Mouse (Mus musculus) urinary bladder, postnatal 25 days (tissue): ENCODE results near the gene Iars.
A peak's percentile ranks its signal among the peaks of the same experiment; 100 is the strongest.

ENCODE experiments used
- DNase-seq: peaks from one replicate; pipeline ENCODE4 v3.0.0; 2022; ENCODE audit warnings: low spot score

Iars gene

GRCm38 (mm10) chr13:49681351-49682232, at the start of gene Iars:
TSS of gene Iars (plus strand) at chr13:49682100.
- DNase-seq: peak; percentile 98

DNA sequence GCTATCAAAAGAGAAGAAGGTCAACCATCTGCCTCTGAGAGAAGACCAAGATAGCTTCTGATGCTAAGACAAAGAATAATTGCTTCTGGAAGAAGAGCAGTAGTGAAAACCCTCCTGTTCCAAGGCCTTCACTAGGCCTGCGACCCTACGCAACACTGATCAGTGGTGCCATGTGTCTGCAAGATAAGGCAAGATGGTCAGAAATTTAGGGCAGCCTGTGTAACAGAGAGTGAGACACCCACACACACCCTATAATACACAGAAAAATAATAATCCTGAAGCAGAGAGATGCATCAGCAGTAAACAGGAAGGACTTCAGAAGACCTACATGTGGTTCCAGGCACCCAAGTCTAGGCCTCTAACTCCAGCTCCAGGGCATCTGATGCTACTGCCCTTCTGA, 41.9 kb upstream of the Iars start:
- DNase-seq: no peak

- DNase-seq: no peak
Measured at GRCm38 (mm10) chr13:49642650-49643049, 39.2 kb upstream of the Iars start.

DNA sequence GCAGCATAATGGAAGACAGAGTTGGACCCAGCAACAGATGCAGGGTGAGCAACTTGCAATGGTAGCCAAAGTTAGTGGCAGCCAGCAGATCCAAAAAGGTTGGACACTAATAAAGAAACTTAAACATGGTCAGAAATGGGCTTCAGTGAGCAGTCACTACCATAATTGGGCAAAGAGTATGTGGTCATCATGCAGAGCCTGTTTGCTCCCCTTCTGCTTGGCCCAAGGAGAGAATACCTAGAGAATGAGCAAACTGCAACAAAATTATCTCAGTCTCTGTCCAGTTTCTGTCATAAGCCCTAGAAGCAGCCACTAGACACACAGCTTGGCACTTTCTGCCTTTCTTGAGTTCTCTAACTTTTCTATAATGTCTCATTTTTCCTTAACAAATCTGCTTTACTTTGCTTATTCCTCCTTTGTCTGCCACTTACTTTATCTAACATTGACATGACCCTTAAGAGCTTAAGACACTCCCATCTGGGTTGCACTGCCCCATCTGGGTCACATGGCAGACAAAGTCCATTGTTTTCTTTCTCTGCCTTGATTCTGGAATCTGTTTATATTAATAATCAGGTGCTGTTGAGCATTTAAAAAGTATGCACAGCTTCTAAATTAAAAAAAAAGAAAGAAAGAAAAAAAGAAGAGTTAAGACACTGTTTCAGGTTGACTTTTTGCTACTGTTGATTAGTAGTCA, 38.1 kb upstream of the Iars start:
- no peak for DNase-seq

DNA sequence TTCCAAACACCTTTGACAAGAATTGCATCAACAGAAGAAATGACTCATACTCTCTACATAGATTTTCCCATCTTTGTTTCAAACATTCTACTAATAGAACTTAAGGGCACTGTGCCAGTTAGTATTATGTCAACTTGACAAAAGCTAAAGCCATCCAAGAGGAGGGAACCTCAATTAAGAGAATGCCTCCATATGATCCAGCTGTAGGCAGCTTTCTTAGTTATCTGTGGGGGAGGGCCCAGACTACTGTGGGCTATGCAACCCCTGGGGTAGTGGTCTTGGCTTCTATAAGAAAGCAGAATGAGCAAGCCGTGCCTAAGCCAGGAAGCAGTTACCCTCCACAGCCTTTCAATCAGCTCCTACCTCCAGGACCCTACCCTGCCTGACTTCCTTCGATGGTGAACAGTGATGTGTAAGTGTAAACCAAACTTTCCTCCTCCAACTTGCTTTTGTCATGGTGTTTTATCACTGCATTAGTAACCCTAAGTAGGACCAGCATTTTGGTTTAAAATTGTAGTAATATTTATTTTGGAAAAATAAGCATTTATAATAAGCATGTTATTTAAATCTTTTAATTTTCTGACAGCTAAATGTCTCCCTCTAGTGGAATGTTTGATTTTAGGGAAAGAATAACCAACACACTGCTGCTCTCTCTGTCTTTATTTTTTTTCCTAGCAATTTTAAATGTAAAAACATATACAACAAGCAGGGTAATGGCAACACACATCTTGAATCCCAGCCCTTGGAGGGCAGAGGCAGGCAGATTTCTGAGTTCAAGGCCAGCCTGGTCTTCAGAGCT, 37.0 kb upstream of the Iars start:
- DNase-seq: no peak

DNA sequence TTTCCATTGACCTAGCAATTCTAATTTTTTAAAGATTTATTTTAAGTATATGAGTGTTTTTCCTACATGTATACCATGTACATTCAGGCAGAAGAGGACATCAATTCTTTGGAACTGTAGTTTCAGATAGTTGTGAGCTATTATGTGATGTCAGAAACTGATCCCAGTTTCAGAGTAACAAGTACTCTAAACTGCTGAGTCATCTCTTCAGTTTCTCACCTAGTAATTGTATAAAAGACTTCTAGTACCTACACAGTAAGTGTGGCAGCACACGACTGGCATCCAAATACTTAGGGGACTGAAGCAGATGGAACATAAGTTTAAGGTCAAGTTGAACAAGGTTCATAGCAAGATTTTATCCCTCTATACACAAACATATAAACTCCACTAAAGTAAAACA, 35.9 kb upstream of the Iars start:
- DNase-seq: no peak

DNA sequence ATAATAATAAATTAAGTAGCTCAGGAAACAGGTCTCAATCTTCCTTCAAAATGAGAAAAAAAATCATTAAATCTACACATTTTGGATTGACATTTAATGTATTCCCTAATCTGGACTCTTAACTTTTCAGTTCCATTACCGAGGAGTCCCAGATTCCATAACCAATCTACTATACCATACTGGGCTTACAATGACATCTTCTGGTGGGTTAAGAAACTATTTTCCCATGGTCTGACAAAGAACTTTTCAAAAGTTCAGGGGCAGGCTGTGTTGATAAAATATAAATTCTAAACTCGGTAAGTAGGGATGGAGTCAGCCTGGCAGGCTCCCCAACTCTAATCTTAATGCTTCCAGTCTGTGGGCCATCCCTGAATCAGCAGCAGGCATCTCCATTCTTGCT, 30.8 kb upstream of the Iars start:
- DNase-seq: no peak

DNA sequence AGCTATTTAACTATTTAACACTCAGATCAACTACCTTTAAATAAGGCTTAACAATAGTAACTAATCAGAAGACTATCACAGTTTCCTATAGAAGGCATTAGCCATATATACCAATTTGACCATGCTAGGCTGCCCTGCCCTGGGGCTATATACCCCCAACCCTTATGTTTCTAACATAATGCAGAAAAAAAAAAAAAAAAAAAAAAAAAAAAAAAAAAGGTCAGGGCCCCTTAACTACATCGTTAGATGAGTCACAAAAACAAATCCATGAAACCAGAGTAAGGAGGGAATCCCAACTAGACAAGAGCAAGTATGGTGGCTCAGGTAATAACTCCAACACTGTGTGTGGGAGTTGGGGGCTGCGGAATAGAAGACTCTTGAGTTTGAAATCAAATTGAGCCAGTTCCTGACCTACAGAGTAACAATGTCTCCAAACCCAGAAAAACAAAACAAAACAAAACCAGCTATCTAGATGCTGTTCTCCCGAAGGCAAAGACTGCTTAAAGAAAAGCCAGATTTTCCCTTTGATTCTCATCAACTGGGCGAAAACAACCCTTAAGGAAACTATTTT, 30.0 kb upstream of the Iars start:
- no peak for DNase-seq

GRCm38 (mm10) chr13:49652481-49653179, 29.3 kb upstream of the Iars start, which contains the start of the genes Cenpp and Nol8:
TSS of gene Cenpp (minus strand) at chr13:49652785.
TSS of gene Nol8 (plus strand) at chr13:49653078.
- peak; percentile 98 for DNase-seq

DNA sequence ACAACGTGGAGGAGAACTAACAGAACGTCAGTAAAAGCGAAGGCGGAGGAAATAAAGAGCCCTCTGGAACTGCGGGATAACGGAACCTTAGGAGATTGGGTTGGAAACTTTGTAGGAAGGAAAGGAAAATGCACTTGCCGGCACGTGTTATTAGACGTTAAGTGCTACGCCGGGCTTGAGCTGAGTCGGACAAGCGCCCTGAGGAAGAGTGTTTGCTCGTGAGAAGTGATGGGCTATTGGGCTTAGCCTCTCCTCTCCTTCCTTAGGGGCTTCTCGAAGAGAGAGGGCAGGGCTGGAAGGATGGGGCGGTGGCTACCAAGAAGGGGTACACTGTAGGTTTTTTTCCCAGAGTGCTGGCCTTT, 28.7 kb upstream of the Iars start:
- no peak for DNase-seq

DNA sequence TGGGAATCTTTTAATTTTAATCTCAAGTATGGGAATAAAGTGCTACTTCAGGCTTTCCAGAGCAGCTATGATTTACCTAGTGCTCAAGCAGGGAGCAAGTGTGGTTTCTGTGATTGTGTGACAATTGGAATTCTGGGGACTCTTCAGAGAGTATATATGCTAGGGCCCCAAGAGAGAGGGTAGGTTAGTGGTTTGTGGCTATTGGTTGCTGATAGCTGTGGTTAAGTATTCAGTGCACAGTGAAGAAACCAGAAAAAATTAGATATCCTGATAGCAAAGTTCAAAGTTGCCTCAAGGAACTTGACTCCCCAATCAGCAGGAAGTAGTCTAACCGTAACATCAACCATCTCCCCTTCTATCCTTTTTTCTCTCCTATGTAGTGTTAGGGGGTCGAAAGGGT, 4.1 kb upstream of the Iars start:
- DNase-seq: no peak

DNA sequence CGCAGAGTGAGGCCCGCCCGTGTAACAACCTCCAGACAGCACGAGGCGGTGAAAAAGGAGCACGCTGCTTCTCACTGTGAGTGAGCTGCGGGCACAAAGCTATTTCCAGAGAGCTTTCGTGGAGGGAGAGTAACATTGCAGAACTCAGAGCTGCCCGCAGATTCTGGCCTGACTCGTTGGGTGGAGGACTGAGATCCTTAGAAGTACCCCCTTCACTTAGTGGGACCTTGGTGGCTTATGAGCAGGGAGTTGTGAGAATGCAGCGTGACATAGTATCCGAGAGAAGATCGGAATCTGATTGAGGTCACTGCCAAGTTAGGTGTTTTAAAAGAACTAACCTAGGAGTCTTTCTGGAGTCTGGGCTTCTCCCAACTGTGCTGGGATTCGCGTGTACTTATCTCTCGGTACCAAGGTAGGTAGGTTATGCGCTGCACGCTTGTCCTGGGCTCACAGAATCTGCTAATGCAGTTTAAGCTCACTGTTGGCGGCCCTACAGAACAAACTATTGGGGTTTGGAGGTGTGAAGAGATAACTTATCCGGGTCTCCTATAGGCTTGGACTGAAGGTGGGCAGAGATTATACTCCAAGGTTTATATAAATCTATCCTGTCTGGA, 440 bp downstream of the Iars start:
- DNase-seq: no peak

- DNase-seq: no peak
Measured at GRCm38 (mm10) chr13:49684266-49684665, 2.4 kb downstream of the Iars start.

DNA sequence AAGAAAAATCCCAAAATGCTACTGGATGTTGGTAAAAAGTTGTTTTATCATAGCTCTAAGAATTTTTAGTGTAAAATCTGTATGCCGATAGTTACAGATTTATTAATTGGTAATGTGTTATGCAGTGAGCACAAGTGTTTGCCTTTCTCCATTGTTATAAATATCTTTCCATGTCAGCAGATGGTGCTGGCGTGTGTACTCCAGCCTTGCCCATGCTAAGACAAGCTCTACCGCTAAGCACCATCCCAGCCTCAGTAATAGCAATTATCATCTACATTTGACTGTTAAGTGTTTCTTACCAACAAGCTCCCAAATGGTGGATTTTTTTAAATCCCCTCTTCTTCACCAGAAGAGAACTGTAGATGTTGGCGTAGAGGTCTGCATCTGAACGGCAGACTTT, 9.2 kb downstream of the Iars start:
- no peak for DNase-seq

- no peak for DNase-seq
Measured at GRCm38 (mm10) chr13:49703216-49703779, 21.4 kb downstream of the Iars start.

GRCm38 (mm10) chr13:49706032-49706690, 24.3 kb downstream of the Iars start:
- no peak for DNase-seq

GRCm38 (mm10) chr13:49708311-49708710, 26.4 kb downstream of the Iars start:
- DNase-seq: no peak

GRCm38 (mm10) chr13:49712047-49712721, 30.3 kb downstream of the Iars start:
- DNase-seq: no peak

GRCm38 (mm10) chr13:49719310-49719709, 37.4 kb downstream of the Iars start:
- no peak for DNase-seq

GRCm38 (mm10) chr13:49736430-49736829, 54.5 kb downstream of the Iars start:
- DNase-seq: no peak
